Mouse (Mus musculus): Measurements from ENCODE around the gene Gtf2i. TPM values are rescaled to one million over a fixed set of nuclear protein-coding genes. Genes with fewer than 3 reads are reported as not detected.

Gene Gtf2i
- total and polyA plus RNA-seq, 3 experiments: 67.8 to 210 (median 187) TPM

DNA sequence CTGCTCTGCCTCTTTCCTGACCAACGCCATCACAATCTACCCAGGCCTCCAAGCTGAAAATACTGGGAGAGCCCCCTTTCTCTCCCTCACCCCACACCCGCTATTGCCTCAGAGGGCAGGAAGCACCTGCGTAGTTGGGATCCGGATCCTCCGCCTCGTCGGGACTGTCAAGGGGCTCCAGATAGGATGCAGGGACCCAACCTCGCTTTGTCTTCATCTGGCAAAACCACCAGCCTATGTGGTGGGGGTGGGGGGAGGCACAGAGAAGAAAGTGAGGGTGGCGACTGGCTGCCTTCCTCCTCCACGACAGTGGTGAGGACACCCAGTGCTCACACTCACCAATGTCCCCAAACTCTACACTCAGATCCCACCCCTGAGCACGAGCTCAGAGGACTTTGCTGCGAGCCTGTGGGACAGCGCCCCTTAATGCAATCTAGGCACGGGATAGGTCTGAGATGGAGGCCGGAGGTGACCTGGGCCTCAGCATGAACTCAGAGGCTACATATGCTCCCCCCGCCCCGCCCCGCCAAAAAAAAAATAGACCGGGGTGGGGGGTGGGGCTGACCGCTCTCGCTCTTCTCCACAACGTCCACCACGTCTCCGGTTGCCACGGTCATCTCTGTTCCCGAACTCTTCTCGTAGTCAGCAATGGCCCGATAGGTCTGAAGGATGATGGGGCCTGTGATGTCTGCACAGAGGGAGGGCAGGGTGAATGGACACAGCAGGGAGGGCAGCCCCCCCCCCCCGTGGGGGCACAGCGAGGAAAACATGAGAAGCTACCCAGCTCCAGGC, 89.3 kb downstream of the Gtf2i start:
- Histone ChIP-seq H3K79me2 (replicated peaks; ENCODE audit: control insufficient read depth, insufficient read depth, low read length) (no peaks in the 10 kb centered on the region), H3K27me3 (ENCODE audit: control insufficient read depth, insufficient read depth, low read length) (no peaks in the 10 kb centered on the region; the same call in 1 of the 2 replicates), H3K4me3 (no peak overlapping the region), H3K9ac (ENCODE audit: low read depth, low read length) (no peak overlapping the region), H3K36me3 (ENCODE audit: control insufficient read depth, insufficient read depth, low read length) (no peaks in the 10 kb centered on the region), H3K4me1 (ENCODE audit: control insufficient read depth, insufficient read depth, low read length) (no peaks in the 10 kb centered on the region), H3K27ac (no peak overlapping the region)
- DNase-seq: no peak
- TF ChIP-seq CTCF (IDR thresholded peaks at IDR 0.05) (no peak), EP300 (IDR thresholded peaks at IDR 0.05; ENCODE audit: insufficient read depth, low read depth, low read length) (no peak), POLR2A (IDR thresholded peaks at IDR 0.05; ENCODE audit: insufficient read depth, low read depth, low read length) (no peak)
- 64% methylated on average over 30 of the region's 30 CpGs for WGBS
- intact Hi-C loops (cut with DNase I): no loop called here

DNA sequence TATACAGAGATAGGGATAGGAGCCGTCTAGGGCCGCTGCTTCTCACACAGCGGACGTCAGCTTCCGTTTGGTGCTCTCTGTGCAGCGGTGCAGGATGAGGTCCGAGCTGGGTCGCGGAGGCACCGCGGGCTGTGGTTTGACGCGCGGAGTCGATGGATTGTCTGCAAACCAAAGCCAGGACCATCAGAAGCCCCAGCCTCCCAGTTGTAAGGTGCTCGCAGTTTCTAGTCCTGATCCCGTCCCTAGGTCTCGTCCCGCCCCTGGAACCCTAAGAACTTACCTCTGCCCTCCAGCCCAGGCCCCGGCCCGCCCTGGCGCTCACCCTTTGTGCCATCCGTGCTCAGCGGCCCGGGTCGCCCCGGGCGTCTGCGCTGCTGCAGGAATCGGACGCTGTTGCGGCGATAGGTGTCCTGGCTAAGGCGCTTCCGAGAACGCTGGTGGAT, 92.8 kb downstream of the Gtf2i start:
- H3K27ac ChIP-seq: no peak overlapping the region
- no peaks in the 10 kb centered on the region; the same call in 1 of the 2 replicates for H3K27me3 ChIP-seq (ENCODE audit: control insufficient read depth, insufficient read depth, low read length)
- 6% methylated on average over 36 of the region's 36 CpGs for WGBS
- no peak overlapping the region for H3K4me3 ChIP-seq
- H3K79me2 ChIP-seq (replicated peaks; ENCODE audit: control insufficient read depth, insufficient read depth, low read length): no peaks in the 10 kb centered on the region
- TF ChIP-seq CTCF (IDR thresholded peaks at IDR 0.05) (no peak), POLR2A (IDR thresholded peaks at IDR 0.05; ENCODE audit: insufficient read depth, low read depth, low read length) (no peak), EP300 (IDR thresholded peaks at IDR 0.05; ENCODE audit: insufficient read depth, low read depth, low read length) (no peak)
- DNase-seq: no peak
- no peak overlapping the region for H3K9ac ChIP-seq (ENCODE audit: low read depth, low read length)
- no peaks in the 10 kb centered on the region for H3K4me1 ChIP-seq (ENCODE audit: control insufficient read depth, insufficient read depth, low read length)
- H3K36me3 ChIP-seq (ENCODE audit: control insufficient read depth, insufficient read depth, low read length): no peaks in the 10 kb centered on the region
- intact Hi-C loops (cut with DNase I): no loop called here

DNA sequence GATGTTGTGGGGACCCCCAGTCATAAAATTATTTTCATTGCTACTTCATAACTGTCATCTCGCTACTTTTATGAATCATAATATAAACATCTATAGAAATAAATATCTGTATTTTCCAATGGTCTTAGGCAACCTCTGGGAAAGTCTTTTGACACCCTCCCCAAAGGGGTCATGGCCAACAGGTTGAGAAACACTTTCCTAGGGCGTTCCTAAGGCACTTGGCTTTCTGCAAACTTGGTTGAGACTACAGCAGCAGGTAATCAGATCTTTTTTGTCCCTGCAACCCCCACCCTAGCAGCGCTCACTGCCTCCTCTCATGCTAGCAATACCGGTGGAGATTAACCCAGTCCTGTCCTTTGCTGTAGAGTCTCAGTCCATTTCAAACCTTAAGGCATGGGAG, 93.3 kb downstream of the Gtf2i start:
- Histone ChIP-seq H3K4me3 (no peak overlapping the region), H3K27ac (no peak overlapping the region), H3K36me3 (ENCODE audit: control insufficient read depth, insufficient read depth, low read length) (no peaks in the 10 kb centered on the region), H3K9ac (ENCODE audit: low read depth, low read length) (no peak overlapping the region), H3K27me3 (ENCODE audit: control insufficient read depth, insufficient read depth, low read length) (no peaks in the 10 kb centered on the region; the same call in 1 of the 2 replicates), H3K79me2 (replicated peaks; ENCODE audit: control insufficient read depth, insufficient read depth, low read length) (no peaks in the 10 kb centered on the region), H3K4me1 (ENCODE audit: control insufficient read depth, insufficient read depth, low read length) (no peaks in the 10 kb centered on the region)
- 62% methylated on average over 4 of the region's 4 CpGs for WGBS
- no peak for DNase-seq
- intact Hi-C loops (cut with DNase I): no loop called here
- TF ChIP-seq POLR2A (IDR thresholded peaks at IDR 0.05; ENCODE audit: insufficient read depth, low read depth, low read length) (no peak), EP300 (IDR thresholded peaks at IDR 0.05; ENCODE audit: insufficient read depth, low read depth, low read length) (no peak), CTCF (IDR thresholded peaks at IDR 0.05) (no peak)

DNA sequence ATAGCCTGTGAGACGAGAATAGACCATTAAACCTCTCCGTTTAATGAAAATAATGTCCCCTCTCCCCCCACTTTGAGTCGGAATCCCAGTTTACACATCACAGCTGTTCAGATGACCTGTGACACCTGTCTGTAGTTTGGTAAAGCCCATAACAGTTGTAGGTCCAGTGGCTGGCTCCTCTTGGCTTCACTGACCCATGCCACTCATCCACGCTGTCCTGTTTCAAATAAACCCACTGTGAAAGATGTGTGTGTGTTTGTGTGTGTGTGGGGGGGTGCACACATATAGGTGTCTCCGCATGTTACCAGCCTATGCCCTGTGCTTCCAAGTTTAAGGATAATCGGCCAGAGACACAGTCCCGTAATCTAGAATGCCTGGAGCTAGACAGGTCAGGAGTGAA, 96.7 kb downstream of the Gtf2i start:
- H3K4me1 ChIP-seq (ENCODE audit: control insufficient read depth, insufficient read depth, low read length): no peaks in the 10 kb centered on the region
- H3K4me3 ChIP-seq: no peak overlapping the region
- H3K36me3 ChIP-seq (ENCODE audit: control insufficient read depth, insufficient read depth, low read length): no peaks in the 10 kb centered on the region
- 89% methylated on average over 7 of the region's 7 CpGs for WGBS
- H3K27ac ChIP-seq: no peak overlapping the region
- no peak for DNase-seq
- intact Hi-C loops (cut with DNase I): no loop called here
- H3K79me2 ChIP-seq (replicated peaks; ENCODE audit: control insufficient read depth, insufficient read depth, low read length): no peaks in the 10 kb centered on the region
- H3K27me3 ChIP-seq (ENCODE audit: control insufficient read depth, insufficient read depth, low read length): no peaks in the 10 kb centered on the region; the same call in 1 of the 2 replicates
- no peak for TF ChIP-seq EP300 (IDR thresholded peaks at IDR 0.05; ENCODE audit: insufficient read depth, low read depth, low read length)
- no peak for TF ChIP-seq CTCF (IDR thresholded peaks at IDR 0.05)
- TF ChIP-seq POLR2A (IDR thresholded peaks at IDR 0.05; ENCODE audit: insufficient read depth, low read depth, low read length): no peak
- no peak overlapping the region for H3K9ac ChIP-seq (ENCODE audit: low read depth, low read length)

DNA sequence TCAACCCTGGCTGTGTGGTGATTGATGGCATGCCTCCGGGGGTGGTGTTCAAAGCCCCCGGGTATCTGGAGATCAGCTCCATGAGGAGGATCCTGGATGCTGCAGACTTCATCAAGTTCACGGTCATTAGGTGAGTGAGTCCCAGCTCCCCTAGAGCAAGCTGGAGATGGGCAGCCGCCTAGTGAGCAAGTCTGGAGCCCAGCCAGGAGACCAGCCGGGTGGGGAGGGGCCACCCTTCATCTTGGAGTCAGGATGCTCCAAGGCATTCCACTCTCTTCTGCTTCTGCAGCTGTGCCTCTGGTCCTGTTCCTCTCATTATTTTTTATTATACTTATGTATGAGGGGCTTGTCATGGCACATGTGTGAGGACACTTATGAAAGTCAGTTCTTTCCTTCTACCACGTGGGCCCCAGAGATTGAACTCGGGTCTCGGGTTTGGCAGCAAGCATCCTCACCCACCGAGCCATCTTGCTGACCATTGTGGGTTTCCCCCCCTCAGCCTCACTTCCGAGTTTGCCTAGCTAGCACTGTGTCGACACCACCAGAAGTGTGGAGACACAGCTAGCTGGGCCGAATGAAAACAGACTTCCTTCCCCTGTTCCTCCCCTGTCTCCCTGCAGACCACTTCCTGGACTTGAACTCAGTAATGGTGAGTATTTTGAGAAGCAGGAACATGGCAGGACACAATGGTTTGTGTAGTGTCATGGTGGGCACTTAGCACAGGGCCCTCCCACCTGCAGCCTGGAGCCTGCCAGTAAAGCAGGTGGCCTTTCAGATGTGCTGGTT, 100.3 kb downstream of the Gtf2i start:
- Histone ChIP-seq H3K4me3 (no peak overlapping the region), H3K36me3 (ENCODE audit: control insufficient read depth, insufficient read depth, low read length) (no peaks in the 10 kb centered on the region), H3K27me3 (ENCODE audit: control insufficient read depth, insufficient read depth, low read length) (no peaks in the 10 kb centered on the region), H3K27ac (no peak overlapping the region), H3K9ac (ENCODE audit: low read depth, low read length) (no peak overlapping the region), H3K79me2 (replicated peaks; ENCODE audit: control insufficient read depth, insufficient read depth, low read length) (no peaks in the 10 kb centered on the region), H3K4me1 (ENCODE audit: control insufficient read depth, insufficient read depth, low read length) (no peaks in the 10 kb centered on the region)
- 49% methylated on average over 12 of the region's 12 CpGs for WGBS
- TF ChIP-seq CTCF (IDR thresholded peaks at IDR 0.05) (no peak), EP300 (IDR thresholded peaks at IDR 0.05; ENCODE audit: insufficient read depth, low read depth, low read length) (no peak), POLR2A (IDR thresholded peaks at IDR 0.05; ENCODE audit: insufficient read depth, low read depth, low read length) (no peak)
- DNase-seq: no peak
- intact Hi-C loops (cut with DNase I): no loop called here

Measured in heart, adult 2 months (tissue).